In the genomic region with DNA sequence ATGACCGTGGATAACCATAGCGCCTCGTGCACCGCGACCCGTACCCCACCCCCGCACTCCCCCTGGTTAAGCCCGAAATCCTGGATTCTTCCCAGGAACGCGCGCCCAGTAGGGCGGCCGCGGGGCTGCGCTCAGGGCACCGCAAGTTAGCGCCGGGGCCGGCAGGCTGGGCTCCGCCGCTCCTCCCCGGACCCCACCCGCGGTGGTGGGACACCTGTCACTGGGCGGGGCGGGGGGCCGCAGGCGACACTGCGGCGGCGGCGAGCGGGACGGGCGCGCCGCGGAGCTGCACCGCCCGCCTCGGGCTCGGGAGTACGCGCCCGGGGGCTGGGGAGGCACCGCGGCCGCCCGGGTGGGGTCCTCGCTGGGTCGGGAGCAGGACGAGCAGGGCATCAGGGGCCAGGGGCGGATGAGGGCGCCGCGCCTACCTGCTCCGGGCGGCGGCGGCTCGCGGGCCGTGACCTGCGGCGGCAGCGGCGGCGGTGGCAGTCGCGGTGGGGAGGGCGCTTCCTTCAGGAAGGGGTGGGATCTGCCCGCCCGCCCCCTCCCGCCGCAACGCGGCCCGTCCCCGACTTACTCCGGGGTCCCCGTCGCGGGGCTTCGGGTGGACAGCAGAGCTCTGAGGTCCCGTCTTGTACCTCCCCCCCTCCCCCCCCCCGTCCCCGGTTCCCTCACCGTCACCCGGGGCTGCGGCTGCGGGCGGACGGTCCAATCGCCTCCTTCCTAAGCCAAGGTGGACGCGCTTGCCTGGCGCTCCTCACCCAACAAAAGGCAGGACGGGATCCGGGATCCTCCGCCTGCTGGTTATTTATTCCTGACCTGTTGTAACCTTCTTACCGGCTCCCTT, we compare ENCODE assay signal across 8 mouse cellular contexts. TPM values are rescaled to one million over a fixed set of nuclear protein-coding genes. Genes with fewer than 3 reads are reported as not detected.
A peak's percentile ranks its signal among the peaks of the same experiment; 100 is the strongest.
DNase-seq lines count a peak whose midpoint lies in the region; ATAC-seq and TF ChIP-seq lines count a peak whose summit lies in the region.

No protein-coding gene starts in this region.

- H3K9ac ChIP-seq in forebrain, embryonic 16.5 days (replicated peaks; ENCODE audit: low read depth, low read length), result peak overlapping the region; percentile 92
- peak overlapping the region; percentile 68 for H3K9ac ChIP-seq in hindbrain, postnatal 0 days (replicated peaks; ENCODE audit: low read length)
- H3K9ac ChIP-seq in limb, embryonic 12.5 days (replicated peaks), result peak overlapping the region; percentile 78
- peak overlapping the region; percentile 82 for H3K9ac ChIP-seq in midbrain, embryonic 11.5 days (ENCODE audit: low read length)

- WGBS in forebrain, embryonic 16.5 days, result under 1% methylated on average over 78 of the region's 101 CpGs
- under 1% methylated on average over 48 of the region's 101 CpGs for WGBS in hindbrain, postnatal 0 days
- WGBS in limb, embryonic 12.5 days, result under 1% methylated on average over 100 of the region's 101 CpGs
- WGBS in midbrain, embryonic 11.5 days, result under 1% methylated on average over 76 of the region's 101 CpGs

- H3K4me2 ChIP-seq in forebrain, embryonic 16.5 days (ENCODE audit: low read length), result peak overlapping the region; percentile 90
- peak overlapping the region; percentile 65 for H3K4me2 ChIP-seq in hindbrain, postnatal 0 days (ENCODE audit: low read depth, low read length)
- H3K4me2 ChIP-seq in limb, embryonic 12.5 days, result peak overlapping the region; percentile 99
- peak overlapping the region; percentile 99 for H3K4me2 ChIP-seq in midbrain, embryonic 11.5 days

- H3K4me1 ChIP-seq in erythroblast, embryonic 14.5 days (ENCODE audit: control insufficient read depth), result no peaks in the 10 kb centered on the region
- H3K4me1 ChIP-seq in forebrain, embryonic 16.5 days (replicated peaks; ENCODE audit: control insufficient read depth, insufficient read depth, low read length), result peaks cover 10% of the 10 kb centered on the region
- H3K4me1 ChIP-seq in hindbrain, postnatal 0 days (ENCODE audit: insufficient read depth, low read length), result no peaks in the 10 kb centered on the region
- peaks cover 10% of the 10 kb centered on the region for H3K4me1 ChIP-seq in limb, embryonic 12.5 days (replicated peaks)
- peaks cover 6% of the 10 kb centered on the region for H3K4me1 ChIP-seq in midbrain, embryonic 11.5 days (ENCODE audit: control insufficient read depth, insufficient read depth, low read length)

- H3K27me3 ChIP-seq in erythroblast, embryonic 14.5 days (ENCODE audit: control insufficient read depth), result peaks cover 50% of the 10 kb centered on the region
- no peaks in the 10 kb centered on the region for H3K27me3 ChIP-seq in forebrain, embryonic 16.5 days (replicated peaks; ENCODE audit: control insufficient read depth, insufficient read depth, low read length)
- no peaks in the 10 kb centered on the region for H3K27me3 ChIP-seq in hindbrain, postnatal 0 days (ENCODE audit: insufficient read depth, low read length)
- peaks cover 47% of the 10 kb centered on the region for H3K27me3 ChIP-seq in limb, embryonic 12.5 days
- H3K27me3 ChIP-seq in midbrain, embryonic 11.5 days (ENCODE audit: control insufficient read depth, insufficient read depth, low read length), result peaks cover 5% of the 10 kb centered on the region

- H3K9me3 ChIP-seq in erythroblast, embryonic 14.5 days (ENCODE audit: control insufficient read depth, low read length), result no peaks in the 10 kb centered on the region
- no peaks in the 10 kb centered on the region for H3K9me3 ChIP-seq in forebrain, embryonic 16.5 days (ENCODE audit: control insufficient read depth, low read length)
- no peaks in the 10 kb centered on the region for H3K9me3 ChIP-seq in hindbrain, postnatal 0 days (ENCODE audit: low read length)
- H3K9me3 ChIP-seq in limb, embryonic 12.5 days, result no peaks in the 10 kb centered on the region
- H3K9me3 ChIP-seq in midbrain, embryonic 11.5 days (ENCODE audit: control insufficient read depth, low read length), result no peaks in the 10 kb centered on the region

- no peak for TF ChIP-seq CTCF in hindbrain, postnatal 0 days (IDR thresholded peaks at IDR 0.05; ENCODE audit: low read depth)

- no peaks in the 10 kb centered on the region for H3K36me3 ChIP-seq in erythroblast, embryonic 14.5 days (ENCODE audit: control insufficient read depth)
- H3K36me3 ChIP-seq in forebrain, embryonic 16.5 days (ENCODE audit: control insufficient read depth, insufficient read depth), result no peaks in the 10 kb centered on the region
- no peaks in the 10 kb centered on the region for H3K36me3 ChIP-seq in hindbrain, postnatal 0 days (ENCODE audit: insufficient read depth, low read length)
- no peaks in the 10 kb centered on the region for H3K36me3 ChIP-seq in limb, embryonic 12.5 days
- no peaks in the 10 kb centered on the region for H3K36me3 ChIP-seq in midbrain, embryonic 11.5 days (ENCODE audit: control insufficient read depth, insufficient read depth, low read length)

- ATAC-seq in erythroblast, adult 5-6 weeks (replicated peaks; ENCODE audit: low FRiP score, poor library complexity, severe bottlenecking), result no peak
- peak; percentile 73 for ATAC-seq in forebrain, embryonic 16.5 days
- ATAC-seq in hindbrain, postnatal 0 days, result peak; percentile 72
- peak; percentile 39; the same call in 1 of the 2 replicates for ATAC-seq in limb, embryonic 12.5 days (ENCODE audit: insufficient number of reproducible peaks, insufficient read depth, low FRiP score, low TSS enrichment, low read depth)
- peak; percentile 82 for ATAC-seq in midbrain, embryonic 11.5 days (ENCODE audit: low FRiP score)

- peak overlapping the region; percentile 47 for H3K4me3 ChIP-seq in erythroblast, embryonic 14.5 days (replicated peaks)
- H3K4me3 ChIP-seq in forebrain, embryonic 16.5 days (replicated peaks; ENCODE audit: low read length), result peak overlapping the region; percentile 81
- H3K4me3 ChIP-seq in hindbrain, postnatal 0 days (ENCODE audit: low read length), result peak overlapping the region; percentile 55
- peak overlapping the region; percentile 83 for H3K4me3 ChIP-seq in limb, embryonic 12.5 days (replicated peaks)
- H3K4me3 ChIP-seq in midbrain, embryonic 11.5 days (ENCODE audit: low read depth, low read length), result peak overlapping the region; percentile 83

- DNase-seq in cerebellum, adult 11-12 months, result peak; percentile 75
- peak; percentile 62 for DNase-seq in hindbrain, postnatal 0 days (ENCODE audit: low spot score)
- peak; percentile 94 for DNase-seq in midbrain, embryonic 11.5 days (ENCODE audit: low spot score, missing footprints)
- DNase-seq in thymus, postnatal 0 days (ENCODE audit: low spot score), result peak; percentile 8

- H3K27ac ChIP-seq in forebrain, embryonic 16.5 days (ENCODE audit: low read length), result peak overlapping the region; percentile 75
- H3K27ac ChIP-seq in hindbrain, postnatal 0 days, result peak overlapping the region; percentile 78
- no peak overlapping the region for H3K27ac ChIP-seq in limb, embryonic 12.5 days
- no peak overlapping the region for H3K27ac ChIP-seq in midbrain, embryonic 11.5 days (ENCODE audit: low read depth, low read length)

RNA-seq across cellular contexts. Expression of gene Tmem150c, which starts 0.6 kb away (rescaled TPM):
- not detected in 2 replicates for polyA plus RNA-seq in erythroblast, embryonic 14.5 days (2012)
- 0.42 TPM in 1 of 2 replicates, not detected in the other for total RNA-seq in erythroblast, adult 5-6 weeks (2015; ENCODE audit: low replicate concordance)
- total RNA-seq in erythroblast, adult 5-6 weeks (2017; ENCODE audit: low replicate concordance), result 0.28 TPM in 1 of 2 replicates, not detected in the other
- 31.9 and 33.2 TPM in 2 replicates for polyA plus RNA-seq in forebrain, embryonic 16.5 days (2015; fragmentation: Nextera tagmentation; extraction: Ambion mirVana)
- 48.6 and 59.5 TPM in 2 replicates for total RNA-seq in hindbrain, postnatal 0 days (2014; rRNA removed)
- polyA plus RNA-seq in hindbrain, postnatal 0 days (2015; fragmentation: Nextera tagmentation; extraction: Ambion mirVana), result 32.7 and 33.5 TPM in 2 replicates
- polyA plus RNA-seq in limb, embryonic 12.5 days (2016; fragmentation: Nextera tagmentation; extraction: Ambion mirVana), result 2.4 and 2.9 TPM in 2 replicates
- polyA plus RNA-seq in midbrain, embryonic 11.5 days (2014; fragmentation: Nextera tagmentation; extraction: Ambion mirVana), result 3.0 TPM in 2 replicates
- 8.7 and 9.8 TPM in 2 replicates for polyA plus RNA-seq in thymus, postnatal 0 days (2015; fragmentation: Nextera tagmentation; extraction: Ambion mirVana)

Comparison
In these comparisons a context has a peak if more than half of its experiments do, and no peak if none do; other contexts are left out.
1. DNase-seq: peak in every context shown above with its lines; median percentile 94 in midbrain, embryonic 11.5 days; 75 in cerebellum, adult 11-12 months; 62 in hindbrain, postnatal 0 days; 8 in thymus, postnatal 0 days.
2. H3K27ac ChIP-seq: peak in forebrain, embryonic 16.5 days (single experiment) and hindbrain, postnatal 0 days (single experiment); none in limb, embryonic 12.5 days (single experiment) and midbrain, embryonic 11.5 days (single experiment).
3. Peak in every context shown above with its lines, with median percentiles within 50 percentile points of each other: H3K4me3 ChIP-seq, H3K4me2 ChIP-seq and H3K9ac ChIP-seq.